Mouse (Mus musculus): ENCODE measurements at regions not wholly inside any gene's neighbourhood (a gene's known extent, or its start where the extent isn't known, plus 50 kb on each side); places are given as distances from the start of the nearest gene placed in this dataset.

- DNase-seq (ENCODE audit: low spot score): no peak
- H3K9ac ChIP-seq (ENCODE audit: low read length): no peak overlapping the region
- no peaks in the 10 kb centered on the region for H3K9me3 ChIP-seq (ENCODE audit: control insufficient read depth, low read length)
- H3K27me3 ChIP-seq (ENCODE audit: control insufficient read depth, insufficient read depth, low read length): no peaks in the 10 kb centered on the region
- no peak; the same call in 1 of the 2 replicates for ATAC-seq (ENCODE audit: low FRiP score, low TSS enrichment)
- no peak overlapping the region for H3K4me2 ChIP-seq (replicated peaks; ENCODE audit: low read depth)
- H3K4me1 ChIP-seq (replicated peaks; ENCODE audit: control insufficient read depth, insufficient read depth): no peaks in the 10 kb centered on the region
- TF ChIP-seq CTCF (IDR thresholded peaks at IDR 0.05; ENCODE audit: low read depth): no peak
- no peak for TF ChIP-seq EP300 (optimal IDR thresholded peaks at IDR 0.05)
- H3K4me3 ChIP-seq (ENCODE audit: low read depth, low read length): no peak overlapping the region
- no peak overlapping the region for H3K27ac ChIP-seq (replicated peaks)
- 46% methylated on average over 2 of the region's 2 CpGs for WGBS
- no peaks in the 10 kb centered on the region for H3K36me3 ChIP-seq (ENCODE audit: control insufficient read depth, insufficient read depth, low read length)
Observed at GRCm38 (mm10) chr4:105614390-105614789, 175.3 kb upstream of the Gm12728 start.

DNA sequence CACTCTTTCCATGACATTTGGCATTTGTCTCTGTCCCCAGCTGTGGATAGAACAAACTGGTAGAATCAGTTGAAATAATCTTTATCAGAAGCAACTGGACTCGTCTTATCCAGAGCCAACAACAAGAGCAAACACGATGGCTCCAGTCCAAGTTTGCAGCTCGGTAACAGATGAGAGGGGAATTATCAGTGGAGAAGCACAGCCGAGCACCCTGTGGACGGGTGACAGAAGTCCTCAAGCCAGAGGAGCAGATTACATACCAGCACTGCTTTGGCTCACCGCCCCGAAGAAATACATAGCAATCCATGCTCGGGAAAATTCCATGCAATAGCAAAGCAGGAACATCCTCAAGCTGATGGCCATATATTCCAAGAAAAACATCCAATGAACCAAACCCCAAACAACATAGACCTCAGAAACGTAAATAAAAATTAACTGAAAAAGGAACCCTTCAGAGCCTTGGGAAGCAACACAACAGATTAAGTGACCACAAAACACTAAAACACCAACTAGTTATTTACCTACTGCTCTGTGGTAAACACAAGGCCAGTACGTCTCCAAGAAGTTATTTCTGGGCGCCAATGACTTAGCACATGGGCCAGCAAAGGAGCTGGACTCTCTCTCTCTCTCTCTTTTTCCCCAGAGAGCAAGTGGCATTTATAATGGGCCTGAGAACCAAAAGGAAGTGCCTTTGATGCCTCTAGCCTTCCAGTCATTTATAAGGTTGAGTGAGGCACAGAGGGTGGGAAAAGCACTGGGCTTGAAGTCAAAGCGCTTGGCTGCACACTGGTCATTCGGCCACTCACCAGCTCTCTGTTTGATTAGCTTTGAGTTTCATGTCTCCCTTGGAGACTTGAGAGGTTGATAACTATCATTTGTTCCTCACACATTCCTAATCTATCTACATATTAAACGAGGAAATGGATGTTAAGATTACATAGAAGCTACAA is 163.0 kb upstream of the Gm12728 start:
- ATAC-seq (ENCODE audit: low FRiP score, low TSS enrichment): no peak
- no peaks in the 10 kb centered on the region for H3K36me3 ChIP-seq (ENCODE audit: control insufficient read depth, insufficient read depth, low read length)
- H3K9ac ChIP-seq (ENCODE audit: low read length): no peak overlapping the region
- DNase-seq (ENCODE audit: low spot score): no peak
- no peak for TF ChIP-seq EP300 (optimal IDR thresholded peaks at IDR 0.05)
- TF ChIP-seq CTCF (IDR thresholded peaks at IDR 0.05; ENCODE audit: low read depth): no peak
- WGBS: 60% methylated on average over 14 of the region's 14 CpGs
- H3K4me1 ChIP-seq (replicated peaks; ENCODE audit: control insufficient read depth, insufficient read depth): no peaks in the 10 kb centered on the region
- H3K4me3 ChIP-seq (ENCODE audit: low read depth, low read length): no peak overlapping the region
- no peak overlapping the region for H3K27ac ChIP-seq (replicated peaks)
- no peak overlapping the region for H3K4me2 ChIP-seq (replicated peaks; ENCODE audit: low read depth)
- H3K27me3 ChIP-seq (ENCODE audit: control insufficient read depth, insufficient read depth, low read length): no peaks in the 10 kb centered on the region
- no peaks in the 10 kb centered on the region for H3K9me3 ChIP-seq (ENCODE audit: control insufficient read depth, low read length)

GRCm38 (mm10) chr4:105629581-105629980 is 160.1 kb upstream of the Gm12728 start:
- Histone ChIP-seq H3K27ac (replicated peaks) (no peak overlapping the region), H3K27me3 (ENCODE audit: control insufficient read depth, insufficient read depth, low read length) (no peaks in the 10 kb centered on the region)
- WGBS: 65% methylated on average over 4 of the region's 4 CpGs

GRCm38 (mm10) chr4:105630595-105631369 is 158.9 kb upstream of the Gm12728 start:
- H3K4me3 ChIP-seq (ENCODE audit: low read depth, low read length): no peak overlapping the region
- H3K9me3 ChIP-seq (ENCODE audit: control insufficient read depth, low read length): no peaks in the 10 kb centered on the region
- no peaks in the 10 kb centered on the region for H3K36me3 ChIP-seq (ENCODE audit: control insufficient read depth, insufficient read depth, low read length)
- H3K4me1 ChIP-seq (replicated peaks; ENCODE audit: control insufficient read depth, insufficient read depth): no peaks in the 10 kb centered on the region
- TF ChIP-seq EP300 (optimal IDR thresholded peaks at IDR 0.05) (no peak), CTCF (IDR thresholded peaks at IDR 0.05; ENCODE audit: low read depth) (no peak)
- no peak overlapping the region for H3K9ac ChIP-seq (ENCODE audit: low read length)
- DNase-seq (ENCODE audit: low spot score) (no peak), ATAC-seq (ENCODE audit: low FRiP score, low TSS enrichment) (no peak)
- no peaks in the 10 kb centered on the region for H3K27me3 ChIP-seq (ENCODE audit: control insufficient read depth, insufficient read depth, low read length)
- H3K4me2 ChIP-seq (replicated peaks; ENCODE audit: low read depth): no peak overlapping the region
- H3K27ac ChIP-seq (replicated peaks): no peak overlapping the region
- 68% methylated on average over 11 of the region's 11 CpGs for WGBS

More at GRCm38 (mm10) chr4:105629581-105629980, 160.1 kb upstream of the Gm12728 start:
- Histone ChIP-seq H3K4me3 (ENCODE audit: low read depth, low read length) (no peak overlapping the region), H3K9me3 (ENCODE audit: control insufficient read depth, low read length) (no peaks in the 10 kb centered on the region), H3K4me2 (replicated peaks; ENCODE audit: low read depth) (no peak overlapping the region), H3K4me1 (replicated peaks; ENCODE audit: control insufficient read depth, insufficient read depth) (no peaks in the 10 kb centered on the region), H3K9ac (ENCODE audit: low read length) (no peak overlapping the region), H3K36me3 (ENCODE audit: control insufficient read depth, insufficient read depth, low read length) (no peaks in the 10 kb centered on the region)
- ATAC-seq (ENCODE audit: low FRiP score, low TSS enrichment) (no peak), DNase-seq (ENCODE audit: low spot score) (no peak)
- TF ChIP-seq EP300 (optimal IDR thresholded peaks at IDR 0.05): no peak
- TF ChIP-seq CTCF (IDR thresholded peaks at IDR 0.05; ENCODE audit: low read depth): no peak

GRCm38 (mm10) chr4:105632581-105633358 is 156.9 kb upstream of the Gm12728 start:
- no peaks in the 10 kb centered on the region for H3K36me3 ChIP-seq (ENCODE audit: control insufficient read depth, insufficient read depth, low read length)
- no peak overlapping the region for H3K4me2 ChIP-seq (replicated peaks; ENCODE audit: low read depth)
- H3K27me3 ChIP-seq (ENCODE audit: control insufficient read depth, insufficient read depth, low read length): no peaks in the 10 kb centered on the region
- 63% methylated on average over 7 of the region's 7 CpGs for WGBS
- peak; percentile 46; the same call in 1 of the 2 replicates for TF ChIP-seq CTCF (IDR thresholded peaks at IDR 0.05; ENCODE audit: low read depth)
- no peak for TF ChIP-seq EP300 (optimal IDR thresholded peaks at IDR 0.05)
- ATAC-seq (ENCODE audit: low FRiP score, low TSS enrichment) (no peak), DNase-seq (ENCODE audit: low spot score) (no peak)
- H3K4me3 ChIP-seq (ENCODE audit: low read depth, low read length): no peak overlapping the region
- H3K9me3 ChIP-seq (ENCODE audit: control insufficient read depth, low read length): no peaks in the 10 kb centered on the region
- no peak overlapping the region for H3K9ac ChIP-seq (ENCODE audit: low read length)
- H3K27ac ChIP-seq (replicated peaks): no peak overlapping the region
- H3K4me1 ChIP-seq (replicated peaks; ENCODE audit: control insufficient read depth, insufficient read depth): no peaks in the 10 kb centered on the region

Measured in stomach, postnatal 0 days (tissue).